Mouse (Mus musculus) brain, embryonic 14.5 days (tissue): ENCODE data around the gene Gm29609.

Experiments used
- CTCF ChIP-seq: fragments of 200-500 bp; IDR thresholded peaks from 2 replicates; pipeline ENCODE4 v1.5.1; 2012; ENCODE audit warnings: inconsistent platforms, mild to moderate bottlenecking, moderate library complexity, borderline replicate concordance; ENCODE audit not compliant: insufficient read depth, insufficient read length; ENCODE audit errors: extremely low read depth
- POLR2A ChIP-seq: fragments of 200-500 bp; IDR thresholded peaks from 2 replicates; pipeline ENCODE4 v1.6.1; 2012; ENCODE audit warnings: mild to moderate bottlenecking, inconsistent platforms, borderline replicate concordance; ENCODE audit not compliant: poor library complexity, insufficient read depth, insufficient read length, severe bottlenecking; ENCODE audit errors: extremely low read depth

DNA sequence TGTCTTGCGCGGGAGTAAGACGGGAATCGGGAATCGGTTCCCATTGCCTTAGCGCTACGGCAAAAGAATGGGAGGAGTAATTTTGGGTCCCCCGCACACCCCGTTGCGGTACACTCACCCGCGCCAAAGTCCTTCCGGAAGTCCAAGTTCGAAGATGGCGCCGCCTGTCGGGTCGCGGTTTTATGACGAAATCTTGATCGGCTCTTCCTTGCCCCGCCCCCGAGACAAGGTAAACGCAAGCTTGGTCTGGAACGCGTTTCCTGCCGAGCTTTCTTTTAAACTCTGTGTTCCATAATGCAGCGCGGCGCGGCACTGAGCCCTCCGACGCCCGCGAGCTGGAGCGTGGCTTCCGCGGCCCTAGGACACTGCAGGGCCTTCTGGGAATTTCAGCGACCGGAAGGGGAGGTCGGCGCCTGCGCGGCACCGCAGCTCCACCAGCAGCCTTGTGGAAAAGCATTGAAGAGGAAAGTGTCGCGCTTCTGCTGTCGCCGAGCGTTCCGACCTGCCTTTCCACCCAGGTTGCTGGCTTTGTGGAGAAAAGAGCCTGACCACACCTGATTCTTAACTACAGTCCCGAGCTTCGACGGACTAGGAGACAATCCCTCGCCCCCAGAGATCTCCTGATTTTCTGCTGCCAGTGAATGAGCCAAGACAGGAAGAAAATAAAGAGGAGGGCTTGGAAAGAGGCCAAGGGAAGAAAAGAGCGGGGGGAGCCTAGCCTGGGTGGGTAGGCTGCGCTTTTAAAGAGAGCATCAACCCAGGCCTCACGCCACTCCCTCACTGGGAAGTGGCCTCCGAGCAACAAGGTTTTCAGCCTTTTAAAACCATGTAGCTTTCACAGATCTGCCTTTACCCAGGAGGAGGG, at the start of gene Gm29609, which contains the start of gene Gtf3c2:
- TF ChIP-seq CTCF: no peak
- TF ChIP-seq POLR2A: peak; percentile 54; the same call in 1 of the 2 replicates
